In genomic region chr13:108812956-108813355, GRCm38 (mm10) we compare ENCODE assay signal across 8 mouse cellular contexts.
DNase-seq lines count a peak whose midpoint lies in the region; ATAC-seq and TF ChIP-seq lines count a peak whose summit lies in the region.

No protein-coding gene starts in this region.

- intact Hi-C loops in left cerebral cortex, adult 2 months (cut with DNase I) = loop anchor here (2.0 kb wide), 1 partner anchor 398 kb away; no protein-coding TSS in a partner anchor

- ATAC-seq in hindbrain, embryonic 12.5 days (ENCODE audit: low FRiP score) = no peak
- ATAC-seq in monocyte, adult 5-6 weeks (replicated peaks; ENCODE audit: insufficient number of reproducible peaks, low FRiP score, low TSS enrichment, poor library complexity, severe bottlenecking) = no peak

- no peak overlapping the region for H3K27ac ChIP-seq in hindbrain, embryonic 10.5 days
- H3K27ac ChIP-seq in hindbrain, embryonic 12.5 days = no peak overlapping the region
- H3K27ac ChIP-seq in embryonic fibroblast, embryonic 13.5 days (ENCODE audit: insufficient read depth, low read length) = no peak overlapping the region
- H3K27ac ChIP-seq in left cerebral cortex, adult 2 months = no peak overlapping the region

- H3K4me1 ChIP-seq in hindbrain, embryonic 10.5 days (replicated peaks) = no peaks in the 10 kb centered on the region
- no peaks in the 10 kb centered on the region for H3K4me1 ChIP-seq in hindbrain, embryonic 12.5 days
- H3K4me1 ChIP-seq in embryonic fibroblast, embryonic 13.5 days (ENCODE audit: control insufficient read depth, insufficient read depth, low read length) = peaks cover 2% of the 10 kb centered on the region; the same call in 1 of the 2 replicates

- TF ChIP-seq CTCF in embryonic fibroblast, embryonic 13.5 days (IDR thresholded peaks at IDR 0.05; ENCODE audit: borderline replicate concordance, insufficient read depth, low read length) = peak; percentile 67; the same call in 1 of the 2 replicates
- TF ChIP-seq CTCF in left cerebral cortex, adult 2 months (IDR thresholded peaks at IDR 0.05) = peak; percentile 41

- H3K9ac ChIP-seq in hindbrain, embryonic 12.5 days = no peak overlapping the region

- peak; percentile 22 for DNase-seq in hindbrain, embryonic 10.5 days (ENCODE audit: low spot score)
- peak; percentile 39 for DNase-seq in ES-CJ7 (ENCODE audit: low read depth, low spot score)
- DNase-seq in brain, adult 2 months (ENCODE audit: low read depth, low spot score) = peak; percentile 85
- DNase-seq in left cerebral cortex, adult 2 months (ENCODE audit: extremely low spot score in 1 of 2, low spot score in 2 of 2) = peak; percentile 11 to 12
- peak; percentile 31 for DNase-seq in ovary, postnatal 14 days (ENCODE audit: low spot score)

- H3K4me3 ChIP-seq in hindbrain, embryonic 10.5 days = no peak overlapping the region
- H3K4me3 ChIP-seq in hindbrain, embryonic 12.5 days = no peak overlapping the region
- no peak overlapping the region for H3K4me3 ChIP-seq in embryonic fibroblast, embryonic 13.5 days (ENCODE audit: insufficient read depth, low read length)
- H3K4me3 ChIP-seq in left cerebral cortex, adult 2 months = no peak overlapping the region

- no peaks in the 10 kb centered on the region for H3K36me3 ChIP-seq in hindbrain, embryonic 10.5 days
- no peaks in the 10 kb centered on the region for H3K36me3 ChIP-seq in hindbrain, embryonic 12.5 days

- no peak for TF ChIP-seq POLR2A in embryonic fibroblast, embryonic 13.5 days (IDR thresholded peaks at IDR 0.05; ENCODE audit: low read depth, low read length)

- WGBS in hindbrain, embryonic 10.5 days = 67% methylated on average over 3 of the region's 3 CpGs
- 63% methylated on average over 3 of the region's 3 CpGs for WGBS in hindbrain, embryonic 12.5 days

- H3K4me2 ChIP-seq in hindbrain, embryonic 12.5 days (replicated peaks) = no peak overlapping the region

- H3K27me3 ChIP-seq in hindbrain, embryonic 10.5 days (ENCODE audit: insufficient read depth, poor library complexity, severe bottlenecking) = no peaks in the 10 kb centered on the region
- H3K27me3 ChIP-seq in hindbrain, embryonic 12.5 days = no peaks in the 10 kb centered on the region

- no peaks in the 10 kb centered on the region for H3K9me3 ChIP-seq in hindbrain, embryonic 10.5 days
- no peaks in the 10 kb centered on the region for H3K9me3 ChIP-seq in hindbrain, embryonic 12.5 days (replicated peaks)

Comparison
In these comparisons a context has a peak if more than half of its experiments do, and no peak if none do; other contexts are left out.
1. DNase-seq: peak in every context shown above with its lines; median percentile 85 in brain, adult 2 months; 39 in ES-CJ7; 31 in ovary, postnatal 14 days; 22 in hindbrain, embryonic 10.5 days; 12 in left cerebral cortex, adult 2 months.